ENCODE assay signal across 8 mouse cellular contexts in the genomic region with DNA sequence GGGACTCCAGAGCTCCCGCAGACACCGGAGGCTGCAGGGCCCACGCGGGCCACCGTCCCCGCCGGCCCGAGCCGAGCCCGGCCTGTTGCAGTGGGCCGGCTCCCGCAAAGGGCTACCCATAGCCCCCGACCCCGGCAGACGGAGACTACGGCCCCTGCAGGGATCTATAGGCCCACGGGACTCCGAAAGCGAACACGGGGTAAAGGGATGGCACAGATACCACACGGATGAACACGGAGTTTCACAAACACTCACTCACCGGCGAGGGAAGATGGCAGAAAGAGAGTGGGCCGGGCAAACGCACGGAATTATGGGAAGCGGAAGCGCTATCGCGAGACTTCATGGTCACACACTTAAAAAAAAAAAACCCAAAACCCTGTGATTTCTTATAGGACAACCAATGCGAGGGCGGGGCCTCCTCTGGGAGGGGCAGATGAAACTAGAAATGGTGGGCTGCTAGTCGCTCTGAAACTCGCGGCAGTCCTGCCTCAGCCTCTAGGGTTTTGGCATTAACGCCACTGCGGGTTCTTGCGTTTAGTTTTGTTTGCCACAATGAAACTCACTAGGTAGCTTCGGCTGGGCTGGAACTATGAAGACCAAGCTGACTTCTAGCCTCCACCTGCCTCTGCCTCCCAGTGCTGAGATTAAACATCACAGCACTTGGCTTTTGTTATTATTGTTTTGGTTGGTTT. TPM values are rescaled to one million over a fixed set of nuclear protein-coding genes. Genes with fewer than 3 reads are reported as not detected.
DNase-seq lines count a peak whose midpoint lies in the region; ATAC-seq and TF ChIP-seq lines count a peak whose summit lies in the region.

A gene (minus strand): TSS at position 312 of the 692 bp plus-strand sequence.

- H3K27ac ChIP-seq in MEL (ENCODE audit: control insufficient read depth, low read depth, low read length): peak within 1 kb of the TSS; percentile 88
- H3K27ac ChIP-seq in cerebellum, adult 2 months (ENCODE audit: insufficient read depth, low read length): no peak within 1 kb of the TSS
- peak within 1 kb of the TSS; percentile 91 for H3K27ac ChIP-seq in forebrain, postnatal 0 days (ENCODE audit: low read depth, low read length)
- H3K27ac ChIP-seq in lung, embryonic 15.5 days: peak within 1 kb of the TSS; percentile 89

- TF ChIP-seq POLR2A in MEL (IDR thresholded peaks at IDR 0.05; ENCODE audit: control insufficient read depth in 1 of 2, insufficient read depth in 1 of 2, low read depth in 1 of 2, low read length in 2 of 2, poor library complexity in 1 of 2): peak; percentile 64 to 91
- TF ChIP-seq POLR2A in cerebellum, adult 2 months (IDR thresholded peaks at IDR 0.05; ENCODE audit: borderline replicate concordance, insufficient read depth, low read length): peak; percentile 91

- H3K9me3 ChIP-seq in MEL (replicated peaks; ENCODE audit: insufficient read depth, low read length): no peaks in the 10 kb centered on the region
- no peaks in the 10 kb centered on the region for H3K9me3 ChIP-seq in forebrain, postnatal 0 days (ENCODE audit: low read length)
- H3K9me3 ChIP-seq in lung, embryonic 15.5 days: no peaks in the 10 kb centered on the region

- peak within 1 kb of the TSS; percentile 96 for H3K9ac ChIP-seq in MEL (ENCODE audit: control insufficient read depth, low read depth, low read length, poor library complexity, severe bottlenecking)
- H3K9ac ChIP-seq in forebrain, postnatal 0 days: peak within 1 kb of the TSS; percentile 89
- peak within 1 kb of the TSS; percentile 99 for H3K9ac ChIP-seq in lung, embryonic 15.5 days

- H3K27me3 ChIP-seq in MEL (ENCODE audit: control insufficient read depth in 1 of 2, insufficient read depth in 2 of 2, low read length in 2 of 2): no peaks in the 10 kb centered on the region
- no peaks in the 10 kb centered on the region for H3K27me3 ChIP-seq in cerebellum, adult 2 months (ENCODE audit: control insufficient read depth, insufficient read depth, low read length)
- no peaks in the 10 kb centered on the region for H3K27me3 ChIP-seq in forebrain, postnatal 0 days (ENCODE audit: insufficient read depth, low read length)
- no peaks in the 10 kb centered on the region for H3K27me3 ChIP-seq in lung, embryonic 15.5 days

- TF ChIP-seq CTCF in MEL (IDR thresholded peaks at IDR 0.05 in 2 of 3, conservative IDR thresholded peaks at IDR 0.05 in 1 of 3; ENCODE audit: control insufficient read depth in 1 of 3, insufficient read depth in 1 of 3, low read depth in 2 of 3, low read length in 3 of 3, poor library complexity in 1 of 3, severe bottlenecking in 1 of 3): no peak
- no peak for TF ChIP-seq CTCF in cerebellum, adult 2 months (IDR thresholded peaks at IDR 0.05; ENCODE audit: borderline replicate concordance, insufficient read depth, low read depth, low read length)
- TF ChIP-seq CTCF in forebrain, postnatal 0 days (IDR thresholded peaks at IDR 0.05; ENCODE audit: low read depth): peak; percentile 42

- ATAC-seq in forebrain, postnatal 0 days: peak; percentile 92
- peak; percentile 75 for ATAC-seq in lung, embryonic 15.5 days (ENCODE audit: borderline replicate concordance, extremely low read depth, low FRiP score, low TSS enrichment)

- DNase-seq in MEL (ENCODE audit: low read depth, low spot score): peak; percentile 96
- DNase-seq in cerebellum, adult 2 months: peak; percentile 94 to 97
- DNase-seq in forebrain, postnatal 0 days: peak; percentile 97
- peak; percentile 96 for DNase-seq in heart, postnatal 4 days
- peak; percentile 89 to 94 for DNase-seq in layer of hippocampus, adult 8-10 months (ENCODE audit: low spot score in 2 of 2)
- DNase-seq in ovary, adult 18-20 months (ENCODE audit: low spot score): peak; percentile 87
- peak; percentile 97 for DNase-seq in thymus, postnatal 0 days (ENCODE audit: low spot score)

- no peak for TF ChIP-seq EP300 in MEL (IDR thresholded peaks at IDR 0.05; ENCODE audit: low read depth in 1 of 2, low read length in 2 of 2)

- under 1% methylated on average over 40 of the region's 40 CpGs for WGBS in cerebellum, adult 2 months
- WGBS in forebrain, postnatal 0 days: under 1% methylated on average over 40 of the region's 40 CpGs
- WGBS in lung, embryonic 15.5 days: under 1% methylated on average over 40 of the region's 40 CpGs

- peaks cover 15 to 26% of the 10 kb centered on the region in 2 experiments for H3K4me1 ChIP-seq in MEL (ENCODE audit: control insufficient read depth in 1 of 2, insufficient read depth in 2 of 2, low read length in 2 of 2)
- peaks cover 6% of the 10 kb centered on the region for H3K4me1 ChIP-seq in cerebellum, adult 2 months (ENCODE audit: control insufficient read depth, insufficient read depth, low read length)
- peaks cover 26% of the 10 kb centered on the region for H3K4me1 ChIP-seq in forebrain, postnatal 0 days (ENCODE audit: insufficient read depth)
- peaks cover 48% of the 10 kb centered on the region for H3K4me1 ChIP-seq in lung, embryonic 15.5 days

- TF ChIP-seq RAD21 in MEL (IDR thresholded peaks at IDR 0.05; ENCODE audit: low read depth, low read length): no peak

- peak within 1 kb of the TSS; percentile 86 for H3K4me2 ChIP-seq in forebrain, postnatal 0 days (ENCODE audit: low read depth)
- H3K4me2 ChIP-seq in lung, embryonic 15.5 days: peak within 1 kb of the TSS; percentile 62

- peaks cover 52% of the 10 kb centered on the region for H3K79me2 ChIP-seq in MEL (ENCODE audit: control insufficient read depth, insufficient read depth, low read length, poor library complexity)

- peaks cover 29 to 55% of the 10 kb centered on the region in 2 experiments for H3K36me3 ChIP-seq in MEL (ENCODE audit: control insufficient read depth in 1 of 2, insufficient read depth in 2 of 2, low read length in 2 of 2)
- H3K36me3 ChIP-seq in forebrain, postnatal 0 days (ENCODE audit: insufficient read depth): peaks cover 66% of the 10 kb centered on the region
- peaks cover 67% of the 10 kb centered on the region for H3K36me3 ChIP-seq in lung, embryonic 15.5 days

- H3K4me3 ChIP-seq in MEL (ENCODE audit: control insufficient read depth in 1 of 2, insufficient read depth in 1 of 2, low read depth in 2 of 2, low read length in 2 of 2): peak within 1 kb of the TSS; percentile 79 to 95
- peak within 1 kb of the TSS; percentile 87 for H3K4me3 ChIP-seq in cerebellum, adult 2 months (replicated peaks; ENCODE audit: insufficient read depth, low read depth, low read length)
- peak within 1 kb of the TSS; percentile 76 for H3K4me3 ChIP-seq in forebrain, postnatal 0 days (ENCODE audit: low read depth, low read length)
- H3K4me3 ChIP-seq in lung, embryonic 15.5 days: peak within 1 kb of the TSS; percentile 87

TF ChIP-seq in MEL, 35 proteins besides CTCF, POLR2A, EP300 and RAD21 (continues in another document):
- TF ChIP-seq ETS1 (IDR thresholded peaks at IDR 0.05; ENCODE audit: low read depth, low read length): peak; percentile 45; the same call in 1 of the 2 replicates
- no peak for TF ChIP-seq GATA1 (IDR thresholded peaks at IDR 0.05; ENCODE audit: low read depth, low read length)
- TF ChIP-seq USF1 (IDR thresholded peaks at IDR 0.05; ENCODE audit: low read depth, low read length): no peak
- peak; percentile 95 for TF ChIP-seq MYC (IDR thresholded peaks at IDR 0.05; ENCODE audit: low read depth, low read length)
- peak; percentile 86; the same call in 1 of the 2 replicates for TF ChIP-seq MAX (IDR thresholded peaks at IDR 0.05; ENCODE audit: low read length)
- TF ChIP-seq KAT2A (conservative IDR thresholded peaks at IDR 0.05; ENCODE audit: low read depth, low read length): peak; percentile 76
- TF ChIP-seq MEF2A (IDR thresholded peaks at IDR 0.05; ENCODE audit: extremely low read depth, insufficient replicate concordance, low read depth, low read length, poor library complexity, severe bottlenecking): no peak
- TF ChIP-seq ZKSCAN1 (IDR thresholded peaks at IDR 0.05; ENCODE audit: low read depth, low read length): no peak
- TF ChIP-seq SIN3A (IDR thresholded peaks at IDR 0.05; ENCODE audit: low read length): peak; percentile 75
- no peak for TF ChIP-seq MAFK (IDR thresholded peaks at IDR 0.05; ENCODE audit: borderline replicate concordance, low read depth, low read length)
- TF ChIP-seq JUND (IDR thresholded peaks at IDR 0.05; ENCODE audit: low read depth, low read length): no peak
- TF ChIP-seq MXI1 (IDR thresholded peaks at IDR 0.05; ENCODE audit: low read depth, low read length): peak; percentile 80
- TF ChIP-seq BHLHE40 (IDR thresholded peaks at IDR 0.05; ENCODE audit: borderline replicate concordance, low read depth, low read length): no peak
- TF ChIP-seq TBP (IDR thresholded peaks at IDR 0.05; ENCODE audit: low read depth, low read length): peak; percentile 97
- peak; percentile 96 for TF ChIP-seq ZNF384 (IDR thresholded peaks at IDR 0.05; ENCODE audit: low read depth, low read length)
- TF ChIP-seq MAZ (IDR thresholded peaks at IDR 0.05; ENCODE audit: low read depth, low read length): no peak
- no peak for TF ChIP-seq ZC3H11A (IDR thresholded peaks at IDR 0.05; ENCODE audit: low read depth, low read length)
- peak; percentile 71 for TF ChIP-seq TCF12 (IDR thresholded peaks at IDR 0.05; ENCODE audit: low read depth, low read length)
- TF ChIP-seq NRF1 (IDR thresholded peaks at IDR 0.05; ENCODE audit: insufficient read depth, low read depth, low read length, poor library complexity, severe bottlenecking): no peak
- no peak for TF ChIP-seq RCOR1 (IDR thresholded peaks at IDR 0.05; ENCODE audit: low read depth, low read length)
- TF ChIP-seq POLR2AphosphoS2 (IDR thresholded peaks at IDR 0.05; ENCODE audit: low read length): peak; percentile 88
- 0 out of 2 replicates have a peak, but pooled peaks have one; percentile 54 for TF ChIP-seq ELF1 (IDR thresholded peaks at IDR 0.05; ENCODE audit: low read depth, low read length)
- no peak for TF ChIP-seq UBTF (IDR thresholded peaks at IDR 0.05; ENCODE audit: borderline replicate concordance, insufficient read depth, low read depth, low read length)
- TF ChIP-seq SMC3 (IDR thresholded peaks at IDR 0.05; ENCODE audit: low read depth, low read length): no peak

RNA-seq across cellular contexts. Expression of the gene that starts here (rescaled TPM):
- total RNA-seq in MEL (2012; rRNA removed): 2,275 and 2,420 TPM in 2 replicates
- 100 to 1,000 TPM in 1 of 2 experiments, not detected in 1; 589 TPM for polyA plus RNA-seq in MEL (2012; ENCODE audit: insufficient read depth in 1 of 2, insufficient read length in 2 of 2, low read depth in 1 of 2, low replicate concordance in 2 of 2, missing spikeins in 1 of 2)
- 1,088 and 1,186 TPM in 2 replicates for polyA plus RNA-seq in cerebellum, adult 2 months (2012; rRNA removed)
- total RNA-seq in forebrain, postnatal 0 days (2014; rRNA removed): 192 and 221 TPM in 2 replicates
- 384 and 597 TPM in 2 replicates for polyA plus RNA-seq in forebrain, postnatal 0 days (2015; fragmentation: Nextera tagmentation; extraction: Ambion mirVana)
- total RNA-seq in heart, postnatal 4 days (2021): 100 to 1,000 TPM; 905 to 908 TPM
- 100 to 1,000 TPM; 348 to 468 (median 426) TPM for total RNA-seq in layer of hippocampus, adult 8-10 months (2022)
- polyA plus RNA-seq in lung, embryonic 15.5 days (2015; fragmentation: Nextera tagmentation; extraction: Ambion mirVana): 769 and 810 TPM in 2 replicates
- 1,241 and 1,277 TPM in 2 replicates for polyA plus RNA-seq in thymus, postnatal 0 days (2015; fragmentation: Nextera tagmentation; extraction: Ambion mirVana)
